Mouse (Mus musculus) cortical plate, adult 2 months (tissue): ENCODE data around the gene Coro6. TPM values are rescaled to one million over a fixed set of nuclear protein-coding genes. Genes with fewer than 3 reads are reported as not detected.

ENCODE experiments used
- H3K27ac ChIP-seq: fragments of 200-500 bp; 2 replicates; pipeline ENCODE4 v1.5.1; 2012; ENCODE audit warnings: low read length, control low read depth, inconsistent platforms; ENCODE audit not compliant: insufficient read depth
- H3K4me1 ChIP-seq: fragments of 200-500 bp; 2 replicates; pipeline ENCODE4 v1.6.1; 2011; ENCODE audit warnings: low read length; ENCODE audit not compliant: control insufficient read depth, insufficient read depth
- H3K4me3 ChIP-seq: fragments of 200-500 bp; 2 replicates; pipeline ENCODE4 v1.5.1; 2011; ENCODE audit warnings: mild to moderate bottlenecking, low read length, control low read depth; ENCODE audit not compliant: insufficient read depth
- CTCF ChIP-seq: fragments of 200-500 bp; IDR thresholded peaks from 2 replicates; pipeline ENCODE4 v1.5.1; 2011; ENCODE audit warnings: mild to moderate bottlenecking, control low read depth, low read length; ENCODE audit not compliant: insufficient read depth; ENCODE audit errors: extremely low read depth
- POLR2A ChIP-seq: fragments of 200-500 bp; IDR thresholded peaks from 2 replicates; pipeline ENCODE4 v1.6.1; 2011; ENCODE audit warnings: mild to moderate bottlenecking, low read length, control low read depth; ENCODE audit not compliant: insufficient read depth; ENCODE audit errors: extremely low read depth
- polyA plus RNA-seq: library from polyadenylated mRNA; depleted of rRNA; stranded (reverse); fragments of >200 nt; gene quantifications from 2 replicates; pipeline ENCODE4 v1.2.3, GENCODE M21; 2012

Gene Coro6
- polyA plus RNA-seq, 1 experiment, result 154 TPM

GRCm38 (mm10) chr11:77498261-77499139 lies 36.3 kb downstream of the Coro6 start:
- Histone ChIP-seq H3K4me3 (no peak overlapping the region), H3K27ac (peak overlapping the region; percentile 85), H3K4me1 (peaks cover 9% of the 10 kb centered on the region)
- TF ChIP-seq CTCF (no peak), POLR2A (no peak)

GRCm38 (mm10) chr11:77499354-77499753 lies 37.1 kb downstream of the Coro6 start:
- Histone ChIP-seq H3K27ac (no peak overlapping the region; the same call in 1 of the 2 replicates), H3K4me1 (peaks cover 9% of the 10 kb centered on the region), H3K4me3 (no peak overlapping the region)
- TF ChIP-seq CTCF (no peak), POLR2A (no peak)

GRCm38 (mm10) chr11:77500361-77501325 lies 38.4 kb downstream of the Coro6 start:
- Histone ChIP-seq H3K4me1 (peaks cover 6% of the 10 kb centered on the region), H3K27ac (peak overlapping the region; percentile 20; the same call in 1 of the 2 replicates), H3K4me3 (no peak overlapping the region)
- no peak for TF ChIP-seq POLR2A
- no peak for TF ChIP-seq CTCF

GRCm38 (mm10) chr11:77501392-77501791 lies 39.2 kb downstream of the Coro6 start:
- Histone ChIP-seq H3K27ac (no peak overlapping the region), H3K4me3 (no peak overlapping the region), H3K4me1 (peaks cover 6% of the 10 kb centered on the region)
- TF ChIP-seq POLR2A (no peak), CTCF (peak; percentile 83)

- Histone ChIP-seq H3K4me3 (no peak overlapping the region), H3K4me1 (peaks cover 6% of the 10 kb centered on the region), H3K27ac (no peak overlapping the region)
- TF ChIP-seq CTCF (no peak), POLR2A (no peak)
These were observed 39.8 kb downstream of the Coro6 start for GRCm38 (mm10) chr11:77501971-77502370.

GRCm38 (mm10) chr11:77502481-77502880 lies 40.3 kb downstream of the Coro6 start:
- TF ChIP-seq CTCF, result no peak
- no peak for TF ChIP-seq POLR2A
- no peak overlapping the region for H3K27ac ChIP-seq
- H3K4me3 ChIP-seq, result no peak overlapping the region
- H3K4me1 ChIP-seq, result peaks cover 4% of the 10 kb centered on the region

GRCm38 (mm10) chr11:77503511-77503910 lies 41.3 kb downstream of the Coro6 start:
- 0 out of 2 replicates have a peak overlapping the region, but pooled peaks have one; percentile 8 for H3K27ac ChIP-seq

GRCm38 (mm10) chr11:77504377-77504776 lies 42.2 kb downstream of the Coro6 start:
- TF ChIP-seq CTCF, result no peak
- TF ChIP-seq POLR2A, result no peak
- no peak overlapping the region for H3K4me3 ChIP-seq

More at GRCm38 (mm10) chr11:77503511-77503910, 41.3 kb downstream of the Coro6 start:
- peaks cover 2% of the 10 kb centered on the region for H3K4me1 ChIP-seq
- no peak overlapping the region for H3K4me3 ChIP-seq
- TF ChIP-seq POLR2A (no peak), CTCF (no peak)

GRCm38 (mm10) chr11:77505291-77505980 lies 43.2 kb downstream of the Coro6 start:
- TF ChIP-seq CTCF (no peak), POLR2A (no peak)
- H3K27ac ChIP-seq, result no peak overlapping the region
- H3K4me3 ChIP-seq, result no peak overlapping the region

More at GRCm38 (mm10) chr11:77504377-77504776, 42.2 kb downstream of the Coro6 start:
- Histone ChIP-seq H3K27ac (no peak overlapping the region), H3K4me1 (peaks cover 2% of the 10 kb centered on the region)

More at GRCm38 (mm10) chr11:77505291-77505980, 43.2 kb downstream of the Coro6 start:
- peaks cover 2% of the 10 kb centered on the region for H3K4me1 ChIP-seq
